Mouse (Mus musculus): ENCODE data around the gene Ssx2ip.

Ssx2ip gene

DNA sequence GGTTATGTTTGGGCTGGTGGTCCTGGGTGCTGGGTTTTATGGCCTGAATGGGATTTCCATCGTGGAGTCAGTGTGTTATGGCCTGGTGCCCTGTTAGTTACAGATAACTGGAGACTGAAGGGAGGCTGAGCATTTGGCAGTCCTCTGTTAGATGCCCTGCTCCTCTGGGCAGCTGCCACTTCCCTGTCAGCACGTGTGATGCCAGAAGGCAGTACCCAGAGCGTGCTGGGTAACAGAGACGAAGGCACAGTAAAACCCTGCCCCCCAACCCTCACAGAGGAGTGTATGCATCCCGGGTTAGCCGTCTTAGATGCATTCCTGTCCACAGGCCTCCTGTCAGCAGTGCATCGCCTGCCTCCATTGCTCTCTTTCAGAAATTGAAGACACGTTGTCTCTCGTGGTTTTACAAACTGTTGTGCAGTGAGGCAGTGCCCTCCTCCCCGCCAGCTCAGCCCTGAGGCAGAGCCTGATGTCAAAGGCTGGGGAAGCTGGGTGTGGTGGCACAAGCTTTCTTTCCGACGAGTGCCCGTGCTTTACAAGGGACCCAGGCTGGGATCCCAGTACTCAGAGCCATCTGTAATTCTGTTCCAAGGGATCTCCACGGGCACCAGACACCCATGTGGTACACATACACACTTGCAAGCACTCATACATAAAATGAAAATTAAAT lies 29.4 kb downstream of the Ssx2ip start:
- DNase-seq (ENCODE audit: extremely low read depth, insufficient read length, low spot score) = no peak

DNA sequence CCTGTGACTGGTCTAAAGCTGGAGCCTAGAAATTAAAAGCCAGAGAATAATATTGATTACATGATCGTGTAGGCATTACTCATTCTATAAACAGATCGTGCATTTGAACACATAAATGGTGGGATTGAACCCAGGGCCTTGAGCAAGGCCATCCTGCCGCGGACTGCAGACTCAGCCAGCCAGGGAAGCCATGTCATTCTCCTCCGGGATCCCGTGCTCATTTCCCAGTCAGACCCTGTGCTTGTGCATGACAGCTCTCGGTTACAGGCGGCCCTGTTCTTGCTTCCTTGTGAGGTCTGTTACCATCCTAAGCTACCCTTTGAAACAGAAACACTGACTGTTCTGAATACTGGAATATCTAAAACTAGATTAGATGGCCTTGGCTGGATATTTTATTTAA lies 30.2 kb downstream of the Ssx2ip start:
- no peak for DNase-seq (ENCODE audit: extremely low read depth, insufficient read length, low spot score)

DNA sequence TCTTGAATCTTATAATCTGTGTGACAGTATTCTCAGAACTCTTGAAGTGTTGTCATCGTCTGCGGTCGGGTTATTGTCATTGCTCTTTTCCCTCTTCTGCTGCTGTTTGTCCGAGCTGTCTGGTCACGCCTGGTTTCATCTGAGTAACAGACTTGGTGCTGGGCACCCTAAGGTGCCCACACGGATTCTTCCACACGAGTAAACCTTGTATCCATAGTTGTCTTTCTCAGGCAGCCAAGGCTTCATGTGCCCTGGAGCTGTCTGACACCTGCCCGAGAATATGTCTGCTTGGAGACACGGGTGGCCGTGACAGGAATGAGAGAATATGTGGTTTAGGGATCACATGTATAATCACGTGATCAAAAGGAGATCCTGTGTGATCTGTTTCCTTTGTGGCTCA lies 31.1 kb downstream of the Ssx2ip start:
- no peak for DNase-seq (ENCODE audit: extremely low read depth, insufficient read length, low spot score)

DNA sequence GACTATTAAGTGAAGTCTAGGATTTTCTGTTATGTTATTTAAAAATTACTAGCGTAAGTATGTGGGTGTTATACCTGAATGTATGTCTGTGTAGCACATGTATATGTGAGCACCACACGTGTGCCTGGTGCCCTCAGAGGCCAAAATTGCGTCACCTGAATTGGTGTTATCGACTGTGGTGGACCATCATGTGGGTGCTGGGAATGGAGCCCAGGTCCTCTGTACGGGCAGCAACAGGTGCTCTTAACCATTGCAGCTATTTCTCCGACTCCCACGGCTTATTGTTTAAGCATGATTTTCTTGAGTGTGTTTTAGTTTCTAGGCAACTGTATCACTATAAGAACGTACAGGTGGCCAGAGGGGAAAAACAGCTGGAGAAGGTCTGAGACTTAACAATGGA lies 31.7 kb downstream of the Ssx2ip start:
- DNase-seq (ENCODE audit: extremely low read depth, insufficient read length, low spot score) = no peak

DNA sequence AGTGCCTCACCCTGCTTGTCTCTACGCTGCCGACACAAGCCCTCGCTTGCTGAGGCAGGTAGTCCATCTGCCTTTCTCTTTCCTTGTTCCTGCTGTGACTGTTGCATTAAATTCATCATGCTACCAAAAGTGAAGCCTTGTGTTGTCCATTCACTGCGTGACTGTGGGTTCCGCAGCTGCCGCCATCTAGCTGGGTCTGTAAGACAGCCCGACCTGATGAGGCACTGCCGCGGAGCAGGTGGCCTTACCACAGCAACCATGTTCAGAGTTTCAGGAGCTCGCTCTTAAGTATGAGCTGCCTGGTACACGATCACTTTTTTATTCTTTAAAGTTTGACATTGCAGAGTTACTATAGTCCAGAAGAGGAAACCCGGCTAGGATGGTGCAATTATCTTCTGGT lies 35.6 kb downstream of the Ssx2ip start:
- DNase-seq (ENCODE audit: extremely low read depth, insufficient read length, low spot score) = no peak

DNA sequence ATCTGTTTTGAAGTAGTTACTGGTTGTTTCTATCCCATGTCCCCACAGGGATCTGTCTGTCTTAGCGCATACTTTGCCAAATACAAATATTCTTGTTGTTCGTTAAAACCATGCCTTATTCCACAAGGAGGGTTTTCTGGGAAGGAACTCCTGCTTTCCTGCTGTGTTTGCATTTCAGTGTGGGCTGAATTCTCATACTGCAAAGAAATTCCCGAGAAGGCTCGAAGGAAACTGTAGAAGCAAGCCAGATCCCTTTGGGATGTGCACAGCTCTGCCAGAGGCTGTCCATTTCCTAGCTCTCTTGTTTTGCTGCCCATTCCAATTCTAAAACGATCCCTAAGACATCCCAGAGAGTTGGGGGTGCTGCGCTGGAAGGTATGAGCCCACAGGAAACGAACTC lies 36.0 kb downstream of the Ssx2ip start:
- DNase-seq (ENCODE audit: extremely low read depth, insufficient read length, low spot score) = no peak

DNA sequence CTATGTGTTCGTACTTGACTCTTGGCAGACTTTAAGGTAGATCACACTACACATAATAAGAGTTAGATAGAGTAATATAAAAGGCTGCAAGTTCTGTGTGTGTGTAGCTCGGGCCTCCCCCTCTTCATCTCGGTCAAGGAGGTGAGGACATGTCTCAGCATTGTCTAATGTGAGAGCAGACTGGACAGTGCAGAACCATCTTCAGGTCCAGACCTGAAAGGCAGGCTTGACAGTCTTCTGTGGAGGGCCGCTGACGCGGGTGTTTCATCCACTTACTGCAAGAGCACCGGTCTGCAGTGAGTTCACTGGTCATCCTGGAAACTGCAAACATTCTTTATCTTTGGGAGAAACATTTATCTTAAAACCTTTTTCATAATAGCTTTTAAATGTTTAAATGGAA lies 38.0 kb downstream of the Ssx2ip start:
- DNase-seq (ENCODE audit: extremely low read depth, insufficient read length, low spot score) = no peak

DNA sequence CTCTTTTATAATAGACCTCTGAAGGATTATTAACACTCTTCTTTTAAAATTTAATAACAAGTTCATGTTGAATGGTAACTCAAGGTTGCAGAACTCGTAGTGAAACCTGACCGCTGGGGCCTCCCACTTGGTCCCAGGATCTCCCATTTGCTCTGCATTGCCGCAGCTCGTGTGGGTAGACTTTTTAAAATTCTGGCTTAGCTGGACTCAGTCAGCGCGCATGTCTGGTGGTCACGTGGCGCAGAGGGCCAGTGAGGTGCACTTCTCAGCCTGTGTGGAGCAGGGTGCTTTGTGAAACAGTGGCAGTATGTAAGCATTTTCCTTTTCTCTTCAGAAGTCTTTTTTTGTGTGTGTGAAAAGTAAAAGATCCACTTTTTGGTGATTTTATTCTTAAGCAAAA lies 38.5 kb downstream of the Ssx2ip start:
- DNase-seq (ENCODE audit: extremely low read depth, insufficient read length, low spot score) = no peak

DNA sequence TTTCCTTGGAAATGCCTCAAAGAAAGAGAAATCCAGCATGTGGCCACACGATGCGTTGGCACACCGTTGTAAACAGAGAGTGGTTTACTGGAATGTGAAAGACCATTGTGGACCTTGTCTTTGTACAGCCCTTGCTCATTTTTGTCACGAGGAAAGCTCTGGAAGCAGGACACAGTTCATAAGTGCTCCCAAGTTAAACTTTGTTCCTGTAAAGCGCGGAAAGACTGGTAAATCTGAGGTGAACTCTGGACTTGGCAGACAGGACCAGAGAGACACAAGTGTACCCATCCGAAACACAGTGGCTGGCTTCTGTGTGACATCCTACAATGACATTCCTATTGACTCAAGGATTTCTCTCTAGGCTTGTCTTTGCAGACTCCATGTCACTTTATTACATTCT lies 38.9 kb downstream of the Ssx2ip start:
- no peak for DNase-seq (ENCODE audit: extremely low read depth, insufficient read length, low spot score)

DNA sequence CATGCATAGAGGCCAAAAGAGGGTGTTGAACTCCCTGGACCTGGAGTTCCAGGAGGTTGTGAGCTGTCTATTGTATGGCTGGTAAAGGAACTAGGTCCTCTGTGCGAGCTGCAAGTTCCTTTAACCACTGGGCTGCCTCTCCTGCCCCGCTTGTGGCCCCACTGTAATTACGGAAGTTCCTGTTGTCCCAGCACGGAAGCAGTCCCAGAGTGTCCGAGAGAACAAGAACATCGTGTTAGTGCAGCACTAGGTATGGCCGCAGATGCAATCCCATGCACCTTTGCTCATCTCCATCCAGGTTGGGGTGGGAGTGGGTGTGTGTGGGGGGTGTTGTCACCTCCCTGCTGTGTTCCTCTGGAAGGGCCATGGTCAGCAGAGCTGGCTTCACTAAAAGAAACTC lies 40.4 kb downstream of the Ssx2ip start:
- DNase-seq (ENCODE audit: extremely low read depth, insufficient read length, low spot score) = no peak

DNA sequence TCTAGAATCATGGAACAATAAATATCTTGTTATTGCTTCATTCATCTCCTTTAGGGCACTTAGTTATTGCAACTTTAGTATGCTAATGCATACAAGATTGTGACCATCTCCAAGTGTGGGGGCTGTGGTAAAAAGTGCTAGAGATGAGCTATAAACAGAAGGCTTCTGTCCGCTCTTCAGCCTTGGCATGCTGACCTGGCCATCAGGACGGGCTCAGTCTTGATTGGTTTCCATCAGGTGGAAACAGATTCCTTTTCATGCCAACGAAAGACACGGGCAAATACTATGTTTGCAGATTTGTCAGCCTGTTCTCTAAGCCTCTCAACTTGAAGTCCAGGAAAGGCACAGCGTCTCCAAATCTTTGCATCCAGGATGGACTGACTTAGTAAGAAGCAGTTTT lies 42.7 kb downstream of the Ssx2ip start:
- DNase-seq (ENCODE audit: extremely low read depth, insufficient read length, low spot score) = no peak

DNA sequence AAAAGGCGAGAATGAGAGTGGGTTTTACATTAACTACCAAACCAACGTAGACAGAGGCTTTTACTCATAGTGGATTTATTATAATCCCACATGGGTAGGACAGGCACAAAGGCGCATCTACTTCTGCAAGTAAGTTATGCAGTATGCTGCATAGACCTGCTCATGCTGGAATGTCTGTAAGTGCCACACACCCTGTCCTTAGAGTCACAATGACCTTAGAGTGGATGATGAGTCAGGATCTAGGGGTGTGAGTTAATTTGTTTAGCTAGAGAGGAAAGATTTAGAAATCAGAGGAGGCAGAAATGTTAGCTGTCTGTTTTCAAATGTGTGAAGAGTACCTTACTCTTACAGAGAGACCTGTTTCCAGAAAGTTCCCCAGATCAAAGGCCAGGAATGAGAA lies 43.2 kb downstream of the Ssx2ip start:
- no peak for DNase-seq (ENCODE audit: extremely low read depth, insufficient read length, low spot score)

DNA sequence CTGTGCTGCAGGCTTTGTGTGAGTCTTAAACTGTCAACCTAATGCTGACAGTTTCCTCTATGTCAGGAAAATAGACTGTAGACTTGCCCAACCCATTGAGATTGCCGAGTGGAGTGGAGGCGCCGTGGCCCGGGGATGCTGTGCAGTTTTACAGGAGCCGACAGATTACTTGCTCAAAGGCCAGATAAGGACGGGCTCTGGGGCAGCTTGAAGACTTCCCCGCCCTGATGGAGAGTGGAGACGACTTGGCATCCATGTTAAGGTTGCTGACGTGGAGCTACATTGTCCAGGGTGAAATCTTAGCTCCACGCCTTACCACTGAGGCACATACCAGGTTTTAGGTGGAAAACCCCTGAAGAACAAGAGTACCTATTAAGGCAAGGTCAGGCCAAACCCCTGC lies 43.9 kb downstream of the Ssx2ip start:
- no peak for DNase-seq (ENCODE audit: extremely low read depth, insufficient read length, low spot score)

DNA sequence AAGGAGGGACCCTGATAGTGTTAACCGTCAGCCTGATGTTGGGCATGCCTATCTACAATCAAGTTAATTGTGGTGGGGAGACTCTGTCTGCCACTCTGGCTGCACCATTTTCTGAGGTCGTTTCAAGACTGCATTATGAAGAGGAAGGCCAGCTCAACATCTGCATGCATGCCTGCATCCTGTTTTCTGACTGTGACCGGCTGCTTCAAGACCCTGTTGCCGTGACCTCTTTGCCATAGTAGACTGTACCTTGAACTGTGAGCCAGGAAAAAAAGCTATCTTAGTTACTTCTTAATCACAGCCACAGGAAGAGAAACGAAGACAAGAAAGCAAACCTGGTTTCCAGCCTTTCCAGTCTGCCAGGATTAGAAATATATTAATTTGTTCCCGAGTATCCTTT lies 44.5 kb downstream of the Ssx2ip start:
- DNase-seq (ENCODE audit: extremely low read depth, insufficient read length, low spot score) = no peak

DNA sequence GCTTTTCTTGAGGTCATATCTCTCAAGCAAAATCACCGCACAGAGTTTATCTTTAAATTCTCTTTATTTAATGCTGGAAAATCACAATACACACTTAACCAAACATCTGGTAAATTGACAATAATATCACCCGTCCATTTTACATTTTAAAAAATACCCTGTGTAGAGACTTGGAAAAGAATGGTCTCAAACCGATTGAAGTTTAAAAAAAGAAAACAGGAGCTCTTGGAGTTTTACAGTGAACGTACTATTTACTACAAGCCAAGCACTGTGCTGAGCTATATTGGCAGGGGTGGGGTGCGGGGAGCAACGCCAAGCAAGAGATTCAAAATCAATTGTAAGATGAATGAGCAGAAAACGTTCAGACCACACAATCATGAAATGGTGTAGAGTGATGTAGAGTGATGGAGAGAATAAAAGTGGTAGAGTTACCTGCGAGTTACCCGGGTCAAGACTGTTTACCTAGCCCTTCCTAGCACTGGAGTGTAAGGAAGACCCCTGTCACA lies 45.4 kb downstream of the Ssx2ip start, which contains the start of gene Ctbs:
Gene Ctbs (plus strand): TSS at position 51 of the 506 bp plus-strand sequence.
- no peak for DNase-seq (ENCODE audit: extremely low read depth, insufficient read length, low spot score)

DNA sequence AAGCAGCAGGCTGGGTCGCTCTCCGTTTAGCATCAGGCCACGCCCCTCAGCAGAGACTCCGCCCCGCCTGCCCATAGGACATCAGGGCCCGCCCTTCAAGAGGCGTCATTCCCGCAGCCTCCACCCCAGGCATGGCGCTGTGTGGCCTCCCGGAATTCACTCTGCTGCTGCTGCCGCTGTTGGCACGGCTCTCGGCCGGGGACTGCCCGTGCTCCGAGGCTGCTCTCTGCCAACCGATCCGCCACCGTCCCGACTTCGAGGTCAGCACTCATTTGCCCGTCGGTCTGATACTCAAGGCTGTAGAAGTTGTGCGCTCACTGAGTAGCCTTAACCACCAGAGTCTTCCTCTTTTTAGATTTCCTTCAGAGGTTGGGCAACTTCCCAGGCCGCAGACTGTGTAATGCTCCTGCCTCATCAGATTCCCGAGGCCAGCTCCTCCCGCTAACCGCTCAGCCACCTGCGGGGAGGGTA lies 46.0 kb downstream of the Ssx2ip start:
- DNase-seq (ENCODE audit: extremely low read depth, insufficient read length, low spot score) = peak; percentile 95

DNA sequence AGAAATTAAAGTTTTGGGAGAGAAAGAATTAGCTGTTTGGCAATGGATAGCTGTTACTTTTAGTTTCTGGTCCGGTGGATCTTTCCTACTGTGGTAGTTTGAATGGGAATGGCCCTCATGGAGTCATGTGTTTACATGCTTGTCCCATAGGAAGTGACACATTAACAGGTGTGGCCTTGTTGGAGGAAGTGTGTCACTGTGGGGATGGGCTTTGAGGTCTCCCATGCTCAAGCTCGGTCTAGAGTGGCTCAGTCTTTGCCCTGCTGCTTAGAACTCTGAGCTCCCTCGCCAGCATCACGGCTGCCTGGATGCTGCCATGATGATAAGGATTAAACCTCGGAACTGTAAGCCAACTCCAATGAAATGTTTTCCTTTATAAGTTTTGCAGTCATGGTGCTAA lies 46.9 kb downstream of the Ssx2ip start:
- DNase-seq (ENCODE audit: extremely low read depth, insufficient read length, low spot score) = no peak

DNA sequence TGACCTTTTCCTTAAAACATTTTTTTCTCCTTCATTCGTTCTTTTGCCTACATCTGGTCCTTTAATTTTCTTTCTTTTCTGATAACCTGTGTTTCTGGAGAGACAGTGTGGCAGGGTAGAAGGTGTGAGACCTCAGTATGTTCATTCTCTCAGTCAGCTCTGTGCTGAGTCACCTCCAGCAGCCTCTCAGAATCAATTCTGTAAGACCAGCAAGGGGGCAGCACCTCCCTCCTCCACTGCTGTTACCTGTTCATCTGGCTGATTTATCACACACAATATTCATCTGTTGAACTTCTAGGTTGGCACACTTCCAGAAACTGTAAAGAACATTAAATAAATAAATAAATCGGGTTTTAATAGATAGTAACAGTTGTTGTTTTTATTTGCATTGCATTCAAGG lies 58.5 kb downstream of the Ssx2ip start:
- no peak for DNase-seq (ENCODE audit: extremely low read depth, insufficient read length, low spot score)

DNA sequence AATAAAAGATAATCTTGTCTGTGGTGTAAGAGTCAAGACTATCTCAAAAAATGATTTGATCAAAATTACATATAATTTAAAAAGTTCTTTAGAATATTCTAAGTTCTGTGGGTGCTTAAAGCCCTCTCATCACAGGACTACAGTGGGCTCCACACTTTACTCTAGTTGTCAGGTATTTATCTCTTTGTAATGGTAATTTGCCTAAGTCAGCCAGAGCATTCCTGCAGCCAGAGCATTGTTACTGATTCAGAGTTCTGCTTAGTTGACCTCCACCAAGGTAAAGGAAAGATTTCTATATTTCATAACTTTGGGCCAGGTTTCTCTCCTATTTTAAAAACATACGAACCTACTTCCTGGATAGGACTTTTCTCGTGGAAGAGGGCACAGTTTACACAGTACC lies 64.8 kb downstream of the Ssx2ip start:
- no peak for DNase-seq (ENCODE audit: extremely low read depth, insufficient read length, low spot score)

DNA sequence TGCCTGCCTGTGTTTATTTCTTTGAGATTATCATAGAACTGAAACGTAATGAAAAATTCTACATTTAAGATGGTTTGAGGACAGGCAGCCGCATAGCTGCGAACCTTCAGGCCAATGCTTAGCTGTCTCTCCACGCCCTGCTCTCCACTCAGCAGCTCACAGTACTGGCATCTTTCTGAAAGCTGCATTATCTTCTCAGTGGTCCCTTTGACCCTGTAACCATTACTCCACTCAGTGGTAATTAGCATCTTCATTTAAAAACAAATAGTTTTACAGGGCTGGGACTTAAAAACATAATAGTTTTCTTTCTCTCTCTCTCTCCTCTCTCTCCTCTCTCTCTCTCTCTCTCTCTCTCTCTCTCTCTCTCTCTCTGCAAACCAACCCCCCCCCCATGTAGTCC lies 68.2 kb downstream of the Ssx2ip start:
- DNase-seq (ENCODE audit: extremely low read depth, insufficient read length, low spot score) = no peak

DNA sequence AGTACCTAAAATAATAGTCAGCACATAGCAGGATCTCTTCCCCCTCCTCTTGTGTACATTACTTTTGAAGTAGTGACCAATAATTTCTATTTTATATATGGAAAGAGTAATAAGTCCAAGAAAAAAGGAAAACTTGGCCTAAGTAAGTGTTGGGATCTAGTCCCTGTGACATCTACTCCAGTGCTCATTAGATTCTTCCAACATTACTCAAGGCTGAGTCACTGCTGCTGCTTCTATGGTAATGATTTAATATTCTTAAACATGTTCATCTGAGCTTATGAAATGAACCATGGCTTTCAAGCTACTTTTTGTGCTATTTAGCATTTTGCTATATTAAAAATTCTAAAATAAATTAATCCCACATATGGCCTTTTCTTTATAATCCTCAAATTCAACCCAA lies 69.3 kb downstream of the Ssx2ip start:
- peak; percentile 36 for DNase-seq (ENCODE audit: extremely low read depth, insufficient read length, low spot score)

DNA sequence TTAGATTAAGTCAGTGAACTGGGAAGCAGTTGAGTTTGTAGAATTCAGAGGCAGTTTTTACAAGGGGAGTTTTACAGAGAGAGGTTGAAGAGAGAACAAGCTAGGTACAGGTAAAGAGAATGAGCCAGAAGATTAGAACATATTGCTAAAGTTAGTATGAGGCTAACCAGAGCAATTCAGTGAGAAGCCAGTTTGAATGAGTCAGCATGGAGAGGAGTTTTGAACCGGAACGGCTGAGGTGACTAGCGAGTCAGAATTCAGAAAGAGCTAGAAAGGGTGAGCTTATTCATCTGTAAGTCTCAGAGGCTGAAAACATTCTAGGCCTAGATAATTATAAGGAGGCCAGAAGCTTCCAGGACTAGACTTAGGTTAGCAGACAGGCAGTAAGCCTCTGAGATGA lies 70.0 kb downstream of the Ssx2ip start:
- DNase-seq (ENCODE audit: extremely low read depth, insufficient read length, low spot score) = peak; percentile 35

DNA sequence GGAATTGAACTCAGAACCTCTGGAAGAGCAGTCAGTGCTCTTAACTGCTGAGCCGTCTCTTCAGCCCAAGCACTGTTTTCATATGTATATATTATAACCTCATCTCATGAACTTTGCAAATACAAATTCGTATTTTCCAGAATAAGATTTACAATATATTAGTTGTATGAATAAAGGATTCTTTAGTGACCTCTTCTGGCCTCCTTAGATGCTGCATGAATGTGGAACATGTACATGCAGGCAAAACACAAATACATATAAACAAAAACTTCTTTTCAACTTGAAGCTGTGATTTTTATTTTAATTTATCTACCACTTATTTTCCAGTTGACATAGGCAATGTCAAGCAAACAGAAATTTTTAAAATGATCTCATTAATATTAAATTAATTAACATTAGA lies 77.6 kb downstream of the Ssx2ip start:
- DNase-seq (ENCODE audit: extremely low read depth, insufficient read length, low spot score) = no peak

All from 3134 (cell line).